Mouse (Mus musculus): ENCODE measurements around the gene Gatad2b. TPM values are rescaled to one million over a fixed set of nuclear protein-coding genes. Genes with fewer than 3 reads are reported as not detected.

Gene Gatad2b
- polyA plus RNA-seq, 1 experiment from 2014 or later, result 4.7 TPM

GRCm38 (mm10) chr3:90291982-90292344, 1.0 kb upstream of the Gatad2b start:
- WGBS, result 19% methylated on average over 2 of the region's 2 CpGs
- Histone ChIP-seq H3K9ac (ENCODE audit: low read depth, low read length) (peak overlapping the region; percentile 71), H3K4me1 (replicated peaks; ENCODE audit: control insufficient read depth, insufficient read depth, low read length) (0 out of 2 replicates have a peak, but pooled peaks cover 3% of the 10 kb centered on the region), H3K27ac (ENCODE audit: low read depth, low read length) (peak overlapping the region; percentile 94), H3K9me3 (ENCODE audit: control insufficient read depth) (no peaks in the 10 kb centered on the region), H3K4me3 (ENCODE audit: low read depth, low read length) (peak overlapping the region; percentile 93), H3K36me3 (ENCODE audit: control insufficient read depth, insufficient read depth) (no peaks in the 10 kb centered on the region), H3K4me2 (replicated peaks; ENCODE audit: low read depth) (peak overlapping the region; percentile 72), H3K27me3 (replicated peaks; ENCODE audit: control insufficient read depth, insufficient read depth, low read length) (no peaks in the 10 kb centered on the region)
- TF ChIP-seq CTCF (IDR thresholded peaks at IDR 0.05; ENCODE audit: low read depth), result no peak
- no peak for ATAC-seq

- Histone ChIP-seq H3K4me1 (replicated peaks; ENCODE audit: control insufficient read depth, insufficient read depth, low read length) (0 out of 2 replicates have a peak, but pooled peaks cover 3% of the 10 kb centered on the region), H3K27me3 (replicated peaks; ENCODE audit: control insufficient read depth, insufficient read depth, low read length) (no peaks in the 10 kb centered on the region), H3K27ac (ENCODE audit: low read depth, low read length) (peak overlapping the region; percentile 95), H3K4me2 (replicated peaks; ENCODE audit: low read depth) (peak overlapping the region; percentile 79), H3K9ac (ENCODE audit: low read depth, low read length) (peak overlapping the region; percentile 97), H3K36me3 (ENCODE audit: control insufficient read depth, insufficient read depth) (no peaks in the 10 kb centered on the region), H3K4me3 (ENCODE audit: low read depth, low read length) (peak overlapping the region; percentile 93), H3K9me3 (ENCODE audit: control insufficient read depth) (no peaks in the 10 kb centered on the region)
- peak; percentile 43 for ATAC-seq
- TF ChIP-seq CTCF (IDR thresholded peaks at IDR 0.05; ENCODE audit: low read depth), result 0 out of 2 replicates have a peak, but pooled peaks have one; percentile 9
- WGBS, result under 1% methylated on average over 33 of the region's 68 CpGs
These were observed 530 bp downstream of the Gatad2b start for GRCm38 (mm10) chr3:90293352-90294063.

DNA sequence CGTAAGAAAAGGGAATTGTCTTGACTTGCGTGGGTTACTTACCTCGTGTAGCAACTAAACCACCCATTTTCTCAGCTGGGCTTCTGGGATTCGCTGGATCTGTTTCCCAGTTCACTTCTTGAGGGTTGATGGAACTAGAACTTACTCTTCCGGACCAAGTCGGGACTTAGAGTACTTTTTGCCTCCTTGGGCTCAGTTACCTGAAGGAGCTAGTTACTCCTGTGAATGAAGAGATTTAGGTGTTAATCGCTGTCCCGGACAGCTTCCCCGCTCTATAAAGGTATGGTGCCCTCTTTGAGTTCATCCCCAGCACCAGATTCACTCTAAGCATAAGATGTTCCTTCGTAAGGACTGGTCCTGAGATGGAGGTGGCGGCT, 1.1 kb downstream of the Gatad2b start:
- Histone ChIP-seq H3K9me3 (ENCODE audit: control insufficient read depth) (no peaks in the 10 kb centered on the region), H3K4me1 (replicated peaks; ENCODE audit: control insufficient read depth, insufficient read depth, low read length) (0 out of 2 replicates have a peak, but pooled peaks cover 3% of the 10 kb centered on the region), H3K27ac (ENCODE audit: low read depth, low read length) (peak overlapping the region; percentile 95), H3K27me3 (replicated peaks; ENCODE audit: control insufficient read depth, insufficient read depth, low read length) (no peaks in the 10 kb centered on the region), H3K36me3 (ENCODE audit: control insufficient read depth, insufficient read depth) (no peaks in the 10 kb centered on the region), H3K9ac (ENCODE audit: low read depth, low read length) (peak overlapping the region; percentile 97), H3K4me2 (replicated peaks; ENCODE audit: low read depth) (peak overlapping the region; percentile 79), H3K4me3 (ENCODE audit: low read depth, low read length) (peak overlapping the region; percentile 93)
- 2% methylated on average over 11 of the region's 11 CpGs for WGBS
- ATAC-seq, result no peak
- TF ChIP-seq CTCF (IDR thresholded peaks at IDR 0.05; ENCODE audit: low read depth), result no peak

- H3K4me2 ChIP-seq (replicated peaks; ENCODE audit: low read depth), result peak overlapping the region; percentile 79
- H3K27ac ChIP-seq (ENCODE audit: low read depth, low read length), result no peak overlapping the region
- TF ChIP-seq CTCF (IDR thresholded peaks at IDR 0.05; ENCODE audit: low read depth), result no peak
- no peaks in the 10 kb centered on the region for H3K36me3 ChIP-seq (ENCODE audit: control insufficient read depth, insufficient read depth)
- H3K27me3 ChIP-seq (replicated peaks; ENCODE audit: control insufficient read depth, insufficient read depth, low read length), result no peaks in the 10 kb centered on the region
- 0 out of 2 replicates have a peak, but pooled peaks cover 3% of the 10 kb centered on the region for H3K4me1 ChIP-seq (replicated peaks; ENCODE audit: control insufficient read depth, insufficient read depth, low read length)
- no peak for ATAC-seq
- H3K4me3 ChIP-seq (ENCODE audit: low read depth, low read length), result peak overlapping the region; percentile 93
- no peak overlapping the region for H3K9ac ChIP-seq (ENCODE audit: low read depth, low read length)
- 58% methylated on average over 2 of the region's 2 CpGs for WGBS
- H3K9me3 ChIP-seq (ENCODE audit: control insufficient read depth), result no peaks in the 10 kb centered on the region
These were observed 1.7 kb downstream of the Gatad2b start for GRCm38 (mm10) chr3:90294651-90295050.

DNA sequence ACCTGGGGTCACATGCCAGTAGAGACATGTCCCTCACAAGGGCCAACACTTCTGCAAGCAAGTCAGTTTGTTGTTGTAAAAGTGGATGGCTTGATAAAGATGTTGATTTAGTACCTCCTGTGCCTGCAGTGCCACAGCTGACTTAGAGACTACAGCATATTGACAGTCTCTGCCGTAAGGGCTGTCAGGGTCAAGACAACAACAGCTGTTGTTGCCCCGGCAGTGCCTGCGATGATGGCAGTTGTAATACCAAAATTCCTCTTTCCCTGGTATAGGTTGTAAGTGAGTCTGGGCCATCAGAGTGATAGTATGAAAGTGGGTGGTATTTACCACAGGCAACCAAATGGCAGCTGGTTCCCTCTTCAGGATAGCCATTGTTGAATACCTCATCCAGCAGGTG, 12.8 kb downstream of the Gatad2b start:
- no peaks in the 10 kb centered on the region for H3K27me3 ChIP-seq (replicated peaks; ENCODE audit: control insufficient read depth, insufficient read depth, low read length)
- H3K9ac ChIP-seq (ENCODE audit: low read depth, low read length), result no peak overlapping the region
- no peak for TF ChIP-seq CTCF (IDR thresholded peaks at IDR 0.05; ENCODE audit: low read depth)
- no peak overlapping the region for H3K27ac ChIP-seq (ENCODE audit: low read depth, low read length)
- no peak for ATAC-seq
- no peak overlapping the region for H3K4me3 ChIP-seq (ENCODE audit: low read depth, low read length)
- H3K4me2 ChIP-seq (replicated peaks; ENCODE audit: low read depth), result no peak overlapping the region
- no peaks in the 10 kb centered on the region for H3K4me1 ChIP-seq (replicated peaks; ENCODE audit: control insufficient read depth, insufficient read depth, low read length)
- no peaks in the 10 kb centered on the region for H3K9me3 ChIP-seq (ENCODE audit: control insufficient read depth)
- no peaks in the 10 kb centered on the region for H3K36me3 ChIP-seq (ENCODE audit: control insufficient read depth, insufficient read depth)
- 49% methylated on average over 3 of the region's 3 CpGs for WGBS

GRCm38 (mm10) chr3:90309589-90309988, 16.6 kb downstream of the Gatad2b start:
- Histone ChIP-seq H3K27me3 (replicated peaks; ENCODE audit: control insufficient read depth, insufficient read depth, low read length) (no peaks in the 10 kb centered on the region), H3K36me3 (ENCODE audit: control insufficient read depth, insufficient read depth) (no peaks in the 10 kb centered on the region), H3K27ac (ENCODE audit: low read depth, low read length) (peak overlapping the region; percentile 9; the same call in 1 of the 2 replicates), H3K9me3 (ENCODE audit: control insufficient read depth) (no peaks in the 10 kb centered on the region), H3K4me2 (replicated peaks; ENCODE audit: low read depth) (no peak overlapping the region), H3K9ac (ENCODE audit: low read depth, low read length) (no peak overlapping the region), H3K4me1 (replicated peaks; ENCODE audit: control insufficient read depth, insufficient read depth, low read length) (no peaks in the 10 kb centered on the region), H3K4me3 (ENCODE audit: low read depth, low read length) (no peak overlapping the region)
- no peak for TF ChIP-seq CTCF (IDR thresholded peaks at IDR 0.05; ENCODE audit: low read depth)
- no peak for ATAC-seq
